9 mouse cellular contexts compared by ENCODE assay signal in the genomic region with DNA sequence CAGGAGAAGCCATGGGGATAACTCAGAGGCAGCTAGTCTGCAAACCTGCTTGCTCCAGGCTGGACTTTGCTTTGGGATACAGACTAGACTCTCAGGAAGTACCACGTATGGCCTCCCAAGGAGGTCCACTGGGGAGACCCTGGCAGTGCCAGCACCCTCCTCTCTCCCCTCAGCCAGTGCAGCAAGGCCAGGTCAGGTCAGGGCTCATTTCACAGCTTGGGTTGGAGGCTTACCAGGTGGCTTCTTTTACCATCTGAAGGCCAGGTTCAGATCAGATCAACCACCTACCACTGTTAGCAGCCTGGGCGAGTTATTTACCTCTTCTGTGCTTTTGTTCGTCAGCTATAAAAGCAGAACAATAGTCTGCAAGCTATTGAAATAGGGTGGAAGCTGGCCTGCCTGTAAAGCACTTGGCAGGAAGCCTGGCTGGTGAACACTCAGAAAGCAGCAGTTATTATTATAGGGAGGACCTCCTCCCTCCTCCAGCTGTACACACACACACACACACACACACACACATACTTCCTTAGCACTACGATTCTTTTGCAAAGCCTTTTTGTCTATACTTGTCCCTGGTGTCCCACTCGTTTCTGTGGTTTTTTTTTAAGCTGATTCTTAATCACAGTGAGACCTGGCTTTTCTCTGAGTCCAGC. TPM values are rescaled to one million over a fixed set of nuclear protein-coding genes. Genes with fewer than 3 reads are reported as not detected.
A peak's percentile ranks its signal among the peaks of the same experiment; 100 is the strongest.
DNase-seq lines count a peak whose midpoint lies in the region; ATAC-seq and TF ChIP-seq lines count a peak whose summit lies in the region.
"Had no signal": no experiment of that assay in that cellular context is flagged by ENCODE, and none has a peak within 500 bp of the region (broad histone marks: within the 10 kb centered on the region; RNA-seq: fewer than 3 reads in every experiment).

No protein-coding gene starts in this region.

- TF ChIP-seq CTCF in heart, postnatal 0 days (IDR thresholded peaks at IDR 0.05; ENCODE audit: low read depth) = no peak

- no peak overlapping the region for H3K9ac ChIP-seq in embryonic facial prominence, embryonic 14.5 days (ENCODE audit: low read depth, low read length)
- H3K9ac ChIP-seq in heart, postnatal 0 days (replicated peaks; ENCODE audit: low read depth, low read length) = no peak overlapping the region
- H3K9ac ChIP-seq: liver, embryonic 14.5 days had no signal

- no peak overlapping the region for H3K4me3 ChIP-seq in embryonic facial prominence, embryonic 14.5 days (ENCODE audit: low read depth, low read length)
- H3K4me3 ChIP-seq in heart, postnatal 0 days (ENCODE audit: low read depth, low read length) = no peak overlapping the region

- 26% methylated on average over 5 of the region's 5 CpGs for WGBS in embryonic facial prominence, embryonic 14.5 days
- 18% methylated on average over 5 of the region's 5 CpGs for WGBS in heart, postnatal 0 days

- no peaks in the 10 kb centered on the region for H3K9me3 ChIP-seq in embryonic facial prominence, embryonic 14.5 days (ENCODE audit: control insufficient read depth, low read length)
- H3K9me3 ChIP-seq in heart, postnatal 0 days (replicated peaks; ENCODE audit: control insufficient read depth, low read length) = no peaks in the 10 kb centered on the region

- peak; percentile 55 for ATAC-seq in embryonic facial prominence, embryonic 14.5 days (ENCODE audit: low read depth)
- peak; percentile 81 for ATAC-seq in heart, postnatal 0 days (ENCODE audit: insufficient read depth, low read depth)

- no peaks in the 10 kb centered on the region for H3K4me1 ChIP-seq in embryonic facial prominence, embryonic 14.5 days (ENCODE audit: control insufficient read depth, insufficient read depth, low read length)
- H3K4me1 ChIP-seq in heart, postnatal 0 days (ENCODE audit: control insufficient read depth, insufficient read depth) = no peaks in the 10 kb centered on the region; the same call in 1 of the 2 replicates

- no peak overlapping the region for H3K4me2 ChIP-seq in embryonic facial prominence, embryonic 14.5 days (ENCODE audit: low read depth, low read length)
- H3K4me2 ChIP-seq in heart, postnatal 0 days (ENCODE audit: low read depth, low read length) = peak overlapping the region; percentile 1; the same call in 1 of the 2 replicates

- H3K36me3 ChIP-seq in embryonic facial prominence, embryonic 14.5 days (ENCODE audit: control insufficient read depth, insufficient read depth, low read length) = no peaks in the 10 kb centered on the region
- peaks cover 13% of the 10 kb centered on the region; the same call in 1 of the 2 replicates for H3K36me3 ChIP-seq in heart, postnatal 0 days (replicated peaks; ENCODE audit: control insufficient read depth, insufficient read depth, low read length)

- no peak for TF ChIP-seq EP300 in heart, postnatal 0 days (IDR thresholded peaks at IDR 0.05; ENCODE audit: low read depth)

- peak; percentile 29 for DNase-seq in kidney, adult 9 months
- no peak for DNase-seq in kidney, adult 11 months
- peak; percentile 91 for DNase-seq in embryonic facial prominence, embryonic 14.5 days (ENCODE audit: low spot score)
- DNase-seq in heart, postnatal 0 days (ENCODE audit: low spot score) = peak; percentile 74
- DNase-seq in layer of hippocampus, adult 9-11 months = peak; percentile 73
- peak; percentile 55 for DNase-seq in right cerebral cortex, postnatal 14 days
- DNase-seq in yolk sac, embryonic 10.5 days (ENCODE audit: low spot score) = no peak
- no peak for DNase-seq in adrenal gland, postnatal 25 days

- peak overlapping the region; percentile 71 for H3K27ac ChIP-seq in embryonic facial prominence, embryonic 14.5 days (replicated peaks; ENCODE audit: low read depth, low read length)
- H3K27ac ChIP-seq in heart, postnatal 0 days (ENCODE audit: low read depth) = peak overlapping the region; percentile 69
- H3K27ac ChIP-seq: liver, embryonic 14.5 days had no signal

- no peaks in the 10 kb centered on the region for H3K27me3 ChIP-seq in embryonic facial prominence, embryonic 14.5 days (replicated peaks; ENCODE audit: control insufficient read depth, insufficient read depth, low read length)
- H3K27me3 ChIP-seq in heart, postnatal 0 days (ENCODE audit: control insufficient read depth, insufficient read depth, low read length) = no peaks in the 10 kb centered on the region

RNA-seq across cellular contexts. Expression of gene Mecr, which starts 6.8 kb away (rescaled TPM):
- 34.3 and 35.4 TPM in 2 replicates for polyA plus RNA-seq in embryonic facial prominence, embryonic 14.5 days (2014; fragmentation: Nextera tagmentation; extraction: Ambion mirVana)
- total RNA-seq in heart, postnatal 0 days (2014; rRNA removed; ENCODE audit: low replicate concordance) = 32.7 and 70.5 TPM in 2 replicates
- 44.4 and 47.3 TPM in 2 replicates for polyA plus RNA-seq in heart, postnatal 0 days (2015; fragmentation: Nextera tagmentation; extraction: Ambion mirVana)
- total RNA-seq in adrenal gland, postnatal 25 days (2021) = 81.7 and 96.8 TPM in 2 replicates

RNA-seq across cellular contexts. Expression of gene Ptpru, which starts 12.0 kb away (rescaled TPM):
- polyA plus RNA-seq in embryonic facial prominence, embryonic 14.5 days (2014; fragmentation: Nextera tagmentation; extraction: Ambion mirVana) = 21.6 and 22.5 TPM in 2 replicates
- 0.54 and 0.69 TPM in 2 replicates for total RNA-seq in heart, postnatal 0 days (2014; rRNA removed; ENCODE audit: low replicate concordance)
- polyA plus RNA-seq in heart, postnatal 0 days (2015; fragmentation: Nextera tagmentation; extraction: Ambion mirVana) = 0.77 and 1.1 TPM in 2 replicates
- total RNA-seq in adrenal gland, postnatal 25 days (2021) = 44.5 and 46.1 TPM in 2 replicates

RNA-seq across cellular contexts. Expression of gene Srsf4, which starts 23.3 kb away (rescaled TPM):
- polyA plus RNA-seq in embryonic facial prominence, embryonic 14.5 days (2014; fragmentation: Nextera tagmentation; extraction: Ambion mirVana) = 87.3 and 96.8 TPM in 2 replicates
- 14.3 and 17.1 TPM in 2 replicates for total RNA-seq in heart, postnatal 0 days (2014; rRNA removed; ENCODE audit: low replicate concordance)
- 40.7 and 42.0 TPM in 2 replicates for polyA plus RNA-seq in heart, postnatal 0 days (2015; fragmentation: Nextera tagmentation; extraction: Ambion mirVana)
- total RNA-seq in adrenal gland, postnatal 25 days (2021) = 70.9 and 71.7 TPM in 2 replicates

Comparison
In these comparisons a context has a peak if more than half of its experiments do, and no peak if none do; other contexts are left out.
1. DNase-seq: peak in kidney, adult 9 months (single experiment), embryonic facial prominence, embryonic 14.5 days (single experiment), heart, postnatal 0 days (single experiment), layer of hippocampus, adult 9-11 months (single experiment) and right cerebral cortex, postnatal 14 days (single experiment); none in kidney, adult 11 months (single experiment), yolk sac, embryonic 10.5 days (single experiment) and adrenal gland, postnatal 25 days (single experiment).
2. RNA of gene Ptpru, which starts 12.0 kb away (total RNA-seq): 44.5 to 46.1 TPM in adrenal gland, postnatal 25 days; 0.54 to 0.69 TPM in heart, postnatal 0 days; every median in the first group is over 10 times any median in the second.